In genomic region chr1:58210203-58210602, GRCm38 (mm10) we compare ENCODE assay signal across 8 mouse cellular contexts. TPM values are rescaled to one million over a fixed set of nuclear protein-coding genes. Genes with fewer than 3 reads are reported as not detected.
DNase-seq lines count a peak whose midpoint lies in the region; ATAC-seq and TF ChIP-seq lines count a peak whose summit lies in the region.

Gene Aox4 (plus strand): TSS chr1:58210397.

- H3K27ac ChIP-seq in hindbrain, postnatal 0 days, result no peak within 1 kb of the TSS
- no peak within 1 kb of the TSS for H3K27ac ChIP-seq in hindbrain, embryonic 14.5 days
- H3K27ac ChIP-seq in embryonic facial prominence, embryonic 15.5 days (replicated peaks), result peak within 1 kb of the TSS; percentile 58; the same call in 1 of the 2 replicates

- 0 out of 2 replicates have a peak within 1 kb of the TSS, but pooled peaks have one; percentile 10 for H3K4me2 ChIP-seq in hindbrain, postnatal 0 days (ENCODE audit: low read depth, low read length)
- H3K4me2 ChIP-seq in hindbrain, embryonic 14.5 days (replicated peaks), result no peak within 1 kb of the TSS
- 0 out of 2 replicates have a peak within 1 kb of the TSS, but pooled peaks have one; percentile 11 for H3K4me2 ChIP-seq in embryonic facial prominence, embryonic 15.5 days (replicated peaks)

- no peak for ATAC-seq in hindbrain, postnatal 0 days
- no peak for ATAC-seq in hindbrain, embryonic 14.5 days (ENCODE audit: low FRiP score)
- no peak for ATAC-seq in embryonic facial prominence, embryonic 15.5 days (ENCODE audit: insufficient number of reproducible peaks, low FRiP score, low TSS enrichment, low read depth)
- no peak for ATAC-seq in monocyte, adult 5-6 weeks (replicated peaks; ENCODE audit: insufficient number of reproducible peaks, low FRiP score, low TSS enrichment, poor library complexity, severe bottlenecking)

- TF ChIP-seq CTCF in hindbrain, postnatal 0 days (IDR thresholded peaks at IDR 0.05; ENCODE audit: low read depth), result no peak

- no peaks in the 10 kb centered on the region for H3K9me3 ChIP-seq in hindbrain, postnatal 0 days (ENCODE audit: low read length)
- no peaks in the 10 kb centered on the region for H3K9me3 ChIP-seq in hindbrain, embryonic 14.5 days (ENCODE audit: control insufficient read depth, low read length)
- 0 out of 2 replicates have a peak, but pooled peaks cover 3% of the 10 kb centered on the region for H3K9me3 ChIP-seq in embryonic facial prominence, embryonic 15.5 days (replicated peaks)

- no peak within 1 kb of the TSS for H3K9ac ChIP-seq in hindbrain, postnatal 0 days (replicated peaks; ENCODE audit: low read length)
- no peak within 1 kb of the TSS for H3K9ac ChIP-seq in hindbrain, embryonic 14.5 days
- H3K9ac ChIP-seq in embryonic facial prominence, embryonic 15.5 days, result no peak within 1 kb of the TSS

- H3K4me1 ChIP-seq in hindbrain, postnatal 0 days (ENCODE audit: insufficient read depth, low read length), result no peaks in the 10 kb centered on the region
- no peaks in the 10 kb centered on the region for H3K4me1 ChIP-seq in hindbrain, embryonic 14.5 days (replicated peaks; ENCODE audit: control insufficient read depth, insufficient read depth, low read length)
- peaks cover 13% of the 10 kb centered on the region for H3K4me1 ChIP-seq in embryonic facial prominence, embryonic 15.5 days

- no peaks in the 10 kb centered on the region for H3K27me3 ChIP-seq in hindbrain, postnatal 0 days (ENCODE audit: insufficient read depth, low read length)
- H3K27me3 ChIP-seq in hindbrain, embryonic 14.5 days (ENCODE audit: control insufficient read depth, insufficient read depth, low read length), result no peaks in the 10 kb centered on the region
- no peaks in the 10 kb centered on the region for H3K27me3 ChIP-seq in embryonic facial prominence, embryonic 15.5 days

- no peak within 1 kb of the TSS for H3K4me3 ChIP-seq in hindbrain, postnatal 0 days (ENCODE audit: low read length)
- no peak within 1 kb of the TSS for H3K4me3 ChIP-seq in hindbrain, embryonic 14.5 days (replicated peaks; ENCODE audit: low read length)
- no peak within 1 kb of the TSS for H3K4me3 ChIP-seq in embryonic facial prominence, embryonic 15.5 days (replicated peaks)

- 75% methylated on average over 17 of the region's 17 CpGs for WGBS in hindbrain, postnatal 0 days
- 81% methylated on average over 17 of the region's 17 CpGs for WGBS in hindbrain, embryonic 14.5 days
- 51% methylated on average over 17 of the region's 17 CpGs for whole genome bisulfite sequencing in embryonic facial prominence, embryonic 15.5 days

- no peaks in the 10 kb centered on the region for H3K36me3 ChIP-seq in hindbrain, postnatal 0 days (ENCODE audit: insufficient read depth, low read length)
- no peaks in the 10 kb centered on the region for H3K36me3 ChIP-seq in hindbrain, embryonic 14.5 days (replicated peaks; ENCODE audit: control insufficient read depth, insufficient read depth)
- H3K36me3 ChIP-seq in embryonic facial prominence, embryonic 15.5 days, result no peaks in the 10 kb centered on the region

- DNase-seq in hindbrain, postnatal 0 days (ENCODE audit: low spot score), result peak; percentile 39
- DNase-seq in hindbrain, embryonic 14.5 days (ENCODE audit: low spot score), result no peak
- DNase-seq in layer of hippocampus, postnatal 14 days (ENCODE audit: low spot score in 2 of 2), result peak; percentile 38 to 49
- peak; percentile 74 to 78 for DNase-seq in right cerebral cortex, postnatal 10 days (ENCODE audit: low spot score in 2 of 2)
- DNase-seq in lung, postnatal 14 days, result no peak
- no peak for DNase-seq in spleen, adult 18-20 months

RNA-seq across cellular contexts. Expression of gene Aox4, which starts in this region (rescaled TPM):
- total RNA-seq in hindbrain, postnatal 0 days (2014; rRNA removed), result 0.21 and 0.25 TPM in 2 replicates
- 0.28 and 0.40 TPM in 2 replicates for polyA plus RNA-seq in hindbrain, postnatal 0 days (2015; fragmentation: Nextera tagmentation; extraction: Ambion mirVana)
- polyA plus RNA-seq in hindbrain, embryonic 14.5 days (2014; fragmentation: Nextera tagmentation; extraction: Ambion mirVana), result 0.39 and 0.54 TPM in 2 replicates
- 26.1 and 30.0 TPM in 2 replicates for polyA plus RNA-seq in embryonic facial prominence, embryonic 15.5 days (2015; fragmentation: Nextera tagmentation; extraction: Ambion mirVana)
- 1 to 10 TPM; 3.5 to 3.8 TPM for total RNA-seq in layer of hippocampus, postnatal 14 days (2021)
- not detected in 3 replicates for total RNA-seq in monocyte, adult 5-6 weeks (2017)

Comparison
In these comparisons a context has a peak if more than half of its experiments do, and no peak if none do; other contexts are left out.
1. RNA of gene Aox4 (polyA plus RNA-seq): 26.1 to 30.0 TPM in embryonic facial prominence, embryonic 15.5 days; 0.39 to 0.54 TPM in hindbrain, embryonic 14.5 days and 0.28 to 0.40 TPM in hindbrain, postnatal 0 days; every median in the first group is over 10 times any median in the second.
2. Peak in DNase-seq and H3K4me2 ChIP-seq in hindbrain, postnatal 0 days; RNA of the gene not detected or under 1 TPM.
3. DNase-seq: peak in layer of hippocampus, postnatal 14 days (2 of 2) and right cerebral cortex, postnatal 10 days (2 of 2); none in hindbrain, embryonic 14.5 days (single experiment), lung, postnatal 14 days (single experiment) and spleen, adult 18-20 months (0 of 2).